Mouse (Mus musculus) spleen, postnatal 10 days (tissue): ENCODE data around the gene Anxa4.

Source experiments
- DNase-seq, 2 experiments: peaks; one replicate each; pipeline ENCODE4 v3.0.0; 2021 to 2022; ENCODE audit warnings: low spot score in 2 of 2

The Anxa4 gene

DNA sequence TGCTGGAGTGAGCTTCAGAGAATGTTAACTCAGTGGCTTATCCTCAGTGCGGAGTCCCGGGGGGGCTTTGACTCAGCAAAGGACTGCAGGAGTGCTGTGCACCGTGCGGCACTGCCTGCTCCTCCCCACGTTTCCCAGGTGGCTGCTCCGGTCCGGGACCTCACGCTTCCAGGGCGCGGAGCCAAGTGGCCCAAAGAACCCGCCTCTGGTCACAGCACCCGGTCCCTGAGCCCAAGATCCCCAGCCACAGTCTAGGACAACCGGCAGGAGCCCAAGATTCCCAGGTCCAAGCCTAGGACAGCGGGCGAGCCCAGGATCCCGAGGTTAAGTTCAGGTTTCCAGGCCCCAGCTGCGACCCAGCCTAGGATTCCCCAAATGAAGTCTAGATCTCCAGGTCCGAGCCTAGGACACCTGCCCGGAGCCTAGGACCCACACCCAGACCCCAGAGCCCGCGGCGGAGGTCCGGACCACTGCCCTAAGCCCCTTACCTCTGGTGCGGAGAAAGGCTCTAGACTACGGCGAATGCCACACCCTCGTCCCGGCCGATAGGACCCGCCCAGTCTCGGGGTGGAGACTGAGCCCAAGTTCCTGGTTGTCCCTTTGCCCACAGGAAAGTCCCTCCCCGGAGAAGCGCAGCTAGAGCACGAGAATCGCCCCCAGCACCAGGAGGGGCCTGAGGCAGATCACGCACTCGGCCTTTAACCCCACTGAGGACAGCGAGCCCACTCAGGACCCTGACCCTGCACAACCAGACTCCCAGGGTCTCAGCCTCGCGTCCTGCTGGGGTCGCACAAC lies at the start of gene Anxa4:
Gene Anxa4 (minus strand): TSS at position 564 of the 795 bp plus-strand sequence.
- DNase-seq, result peak; percentile 46 to 64

DNA sequence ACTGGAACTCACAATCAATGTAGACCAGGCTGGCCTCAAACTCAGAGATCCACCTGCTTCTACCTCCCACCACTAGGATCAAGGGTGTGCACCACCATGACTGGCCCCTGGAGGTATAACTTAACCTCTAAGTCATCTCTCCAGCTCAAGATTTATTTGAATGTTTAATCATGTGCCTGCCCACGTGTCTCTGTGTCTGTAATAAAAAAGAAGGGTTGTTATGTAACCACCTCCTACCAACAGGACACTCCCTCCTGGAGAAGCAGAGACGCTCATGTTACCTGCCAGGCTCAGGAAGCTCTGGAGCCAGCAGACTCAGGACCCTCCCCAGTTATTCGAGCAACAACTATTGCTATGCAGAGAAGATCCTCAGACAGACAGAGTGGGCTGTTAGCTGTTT lies 48.6 kb upstream of the Anxa4 start:
- DNase-seq, result no peak

DNA sequence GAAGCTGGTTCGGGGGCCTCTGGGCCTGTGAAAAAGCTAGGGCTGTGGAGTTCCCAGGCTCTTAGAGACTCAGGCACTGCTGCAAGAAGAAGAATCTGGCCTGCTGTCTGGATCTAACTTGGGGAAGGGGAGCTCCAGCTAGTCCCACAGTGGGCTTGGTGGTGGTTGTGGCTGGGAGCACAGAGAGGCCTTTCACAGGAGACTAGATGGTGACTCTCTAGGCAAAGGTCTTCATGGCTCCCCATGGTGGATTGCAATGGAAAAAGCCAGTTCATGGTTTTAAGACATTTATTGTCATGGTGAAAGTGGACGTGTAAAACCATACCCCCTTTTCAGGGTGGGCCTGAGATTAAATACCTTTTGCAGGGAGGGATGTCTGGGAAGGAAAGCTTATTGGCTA lies 45.7 kb upstream of the Anxa4 start:
- DNase-seq, result no peak

DNA sequence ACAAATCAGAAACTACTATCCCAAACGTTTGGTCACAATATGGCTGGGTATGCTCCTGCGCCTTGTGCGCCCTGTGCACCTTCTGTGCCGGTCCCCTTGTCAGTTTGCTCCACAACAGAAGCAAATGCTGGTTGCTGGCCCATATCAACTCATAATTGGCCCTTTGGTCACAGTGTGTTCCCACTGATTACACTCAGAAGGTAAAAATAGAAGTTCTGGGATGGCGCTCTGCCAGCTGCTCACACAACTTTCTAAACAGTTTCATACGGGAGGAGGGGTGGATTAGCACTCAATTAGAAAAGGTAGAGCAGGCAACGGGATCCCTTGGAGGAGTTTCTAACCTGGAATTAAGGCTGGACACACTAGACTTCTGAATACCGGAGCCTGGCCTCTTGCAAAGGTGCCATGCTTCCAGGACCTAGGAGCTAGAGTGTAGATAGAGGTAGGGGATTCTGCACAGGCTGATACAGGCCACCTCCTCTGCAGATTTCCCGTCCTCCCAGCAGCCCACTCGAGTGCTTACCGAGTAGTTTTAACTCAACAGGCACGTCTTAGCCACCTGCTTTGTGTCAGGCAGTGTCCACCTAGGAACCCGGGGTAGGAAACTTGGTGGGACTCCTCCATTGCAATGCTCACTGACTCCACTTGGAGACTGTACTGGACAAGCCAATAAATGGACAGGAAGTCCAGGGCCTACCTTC lies 39.6 kb upstream of the Anxa4 start:
- DNase-seq, result peak; percentile 17 to 62

DNA sequence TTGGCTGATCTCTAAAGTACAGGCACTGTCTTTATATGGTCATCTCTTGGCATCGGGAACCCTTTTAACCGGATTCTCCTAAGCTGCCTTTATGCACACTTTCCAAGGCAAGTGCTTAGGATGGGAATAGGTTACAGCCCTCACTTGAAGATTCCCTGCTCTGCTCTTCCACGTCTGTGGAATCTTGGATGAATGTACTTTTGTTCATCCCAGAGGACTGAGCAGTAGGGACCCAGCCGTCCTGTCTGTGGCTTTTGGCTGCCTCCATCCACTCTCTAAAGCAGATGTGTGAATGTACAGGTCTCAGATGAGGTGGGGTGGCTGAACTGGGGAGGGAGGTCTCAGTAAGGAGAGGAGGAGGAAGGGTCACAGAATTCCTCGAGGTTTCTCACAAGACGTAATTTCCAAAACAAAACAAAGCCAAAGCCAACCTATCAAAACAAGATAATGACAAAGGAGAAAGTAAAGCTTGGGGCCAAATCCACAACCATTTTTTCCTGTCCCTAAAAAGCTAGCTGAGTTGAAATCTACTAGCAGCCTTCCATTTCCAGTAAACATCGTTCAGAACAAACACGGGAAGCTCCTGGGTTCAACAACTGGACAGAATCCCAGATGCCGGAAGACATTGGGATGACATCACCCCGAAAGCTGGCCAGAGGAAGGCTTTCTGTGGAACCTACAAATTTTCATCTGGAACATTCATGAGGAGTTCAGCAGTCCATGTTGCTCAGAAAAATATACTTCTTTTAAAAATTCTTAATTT lies 37.5 kb upstream of the Anxa4 start:
- no peak for DNase-seq

DNA sequence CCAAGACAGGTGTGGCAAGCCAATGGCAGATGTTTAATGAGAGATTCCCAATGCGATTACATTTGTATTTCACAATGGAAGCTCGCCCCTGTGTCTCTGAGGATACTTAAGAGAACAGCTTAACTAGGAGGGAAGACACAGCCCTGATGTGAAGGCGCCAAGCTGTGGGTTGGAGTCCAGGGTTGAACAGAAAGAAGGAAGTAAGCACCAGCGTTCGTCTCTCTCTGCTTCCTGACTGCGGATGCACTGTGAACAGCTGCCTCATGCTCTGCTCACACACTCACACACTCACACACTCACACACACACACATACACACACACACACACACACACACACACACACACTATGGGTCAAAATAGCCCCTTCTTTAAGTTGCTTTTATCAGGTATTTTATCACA lies 36.4 kb upstream of the Anxa4 start:
- DNase-seq, result no peak

DNA sequence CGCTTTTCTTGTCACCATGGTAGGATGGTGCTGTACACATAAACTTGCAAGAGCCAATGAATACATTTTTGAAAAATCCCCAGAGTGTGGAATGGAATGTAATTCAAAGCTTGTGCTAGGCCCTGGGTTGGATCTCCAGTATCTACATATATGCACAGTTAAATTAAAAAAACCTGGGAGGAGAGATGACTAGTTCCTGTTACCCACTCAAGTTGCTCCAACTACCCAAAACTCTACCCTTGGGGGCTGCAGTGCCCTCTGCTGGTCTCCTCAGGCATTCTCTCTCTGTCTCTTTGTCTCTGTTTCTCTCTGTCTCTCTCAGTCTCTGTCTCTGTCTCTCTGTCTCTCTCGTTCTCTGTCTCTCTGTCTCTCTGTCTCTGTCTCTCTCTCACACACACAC lies 34.0 kb upstream of the Anxa4 start:
- DNase-seq, result peak in 1 of 2 experiments; percentile 48

DNA sequence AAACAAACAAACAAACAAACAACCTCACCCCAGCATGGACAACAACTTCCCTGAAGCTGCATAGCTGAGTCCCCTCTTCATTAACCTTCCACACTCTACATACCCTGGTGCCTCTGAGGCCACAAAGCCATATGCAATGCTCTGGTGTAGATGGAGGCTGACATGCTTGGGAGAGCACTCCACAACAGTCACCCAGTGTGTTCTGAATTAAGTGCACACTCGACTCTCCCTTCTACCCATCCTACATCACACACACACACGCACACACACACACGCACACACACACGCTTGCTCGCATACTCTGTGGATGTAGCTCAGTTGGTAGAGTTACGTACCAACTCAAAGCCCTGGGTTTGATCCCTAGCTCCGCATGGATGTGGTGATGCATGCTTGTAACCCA lies 31.0 kb upstream of the Anxa4 start:
- no peak for DNase-seq

DNA sequence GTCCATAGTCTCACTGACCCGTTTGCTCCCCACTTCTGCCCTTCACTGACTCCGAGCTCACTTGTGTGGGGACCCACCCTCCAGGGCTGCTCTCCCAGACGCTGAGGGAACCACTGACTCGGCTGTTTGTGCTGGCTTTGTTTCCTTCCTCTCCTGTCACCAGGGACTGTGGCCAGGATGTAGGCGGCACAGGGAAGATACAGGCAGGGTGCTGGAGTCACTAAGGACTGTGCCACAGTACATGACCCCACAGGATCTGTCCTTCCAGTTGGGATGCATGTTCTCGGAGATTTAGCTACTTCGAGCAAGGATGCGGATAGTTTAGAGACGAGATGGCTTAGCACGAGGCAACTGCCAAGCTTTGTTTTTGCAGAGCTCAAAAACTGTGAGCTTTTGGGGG lies 30.4 kb upstream of the Anxa4 start:
- DNase-seq, result no peak

DNA sequence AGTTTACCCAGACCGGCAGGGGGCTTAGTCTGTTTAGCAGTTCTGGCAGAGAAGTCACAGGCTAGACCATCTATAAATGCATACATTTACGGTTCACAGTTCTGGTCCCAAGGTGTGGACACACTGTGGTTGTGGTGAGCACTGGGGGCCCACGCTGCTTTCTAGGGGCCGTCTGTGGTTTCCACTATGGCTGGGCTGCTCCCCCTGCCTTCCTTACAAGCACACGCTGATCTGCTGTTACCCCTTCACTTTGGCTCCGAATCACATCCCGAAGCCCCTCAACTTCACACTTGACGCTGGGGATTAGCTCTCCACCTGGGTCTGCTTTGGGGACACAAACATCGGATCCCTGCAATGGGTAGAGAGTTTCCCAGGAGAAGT lies 29.7 kb upstream of the Anxa4 start:
- no peak for DNase-seq

DNA sequence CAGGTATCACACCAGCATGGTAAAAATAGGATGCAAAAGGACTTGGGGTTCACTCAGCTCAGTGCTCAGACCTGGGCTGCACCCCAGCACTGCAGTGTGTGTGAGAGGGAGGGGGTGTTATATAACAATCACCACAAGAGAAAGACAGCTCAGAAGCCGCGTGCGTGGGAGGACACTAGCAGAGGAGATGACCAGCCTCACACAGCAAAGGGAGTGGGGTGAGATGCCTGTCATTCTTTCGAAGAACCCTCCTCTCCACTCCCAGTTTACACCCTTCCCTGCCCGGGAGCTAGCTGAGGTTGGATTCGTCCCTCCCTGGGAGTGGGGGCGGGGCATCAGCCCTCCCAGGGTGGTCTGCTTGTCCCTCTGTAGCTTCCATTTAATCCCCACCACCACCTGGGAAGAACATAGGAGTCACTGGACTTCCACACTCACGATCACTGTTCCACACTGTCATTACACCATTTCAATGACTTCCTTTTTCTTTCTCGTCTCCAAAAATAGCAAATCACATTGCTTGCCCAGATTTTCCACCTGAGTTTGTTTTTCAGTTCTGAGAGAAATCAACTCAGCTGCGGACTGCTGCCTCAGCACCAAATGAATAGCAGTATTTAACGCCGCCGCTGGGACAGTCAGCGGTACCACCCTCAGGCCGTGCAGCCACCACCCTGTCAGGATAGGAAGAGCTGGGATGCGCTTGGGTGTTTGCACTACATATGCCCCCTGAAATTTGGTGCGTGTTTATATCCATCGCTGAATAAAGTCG lies 29.1 kb upstream of the Anxa4 start:
- DNase-seq, result peak in 1 of 2 experiments; percentile 35

DNA sequence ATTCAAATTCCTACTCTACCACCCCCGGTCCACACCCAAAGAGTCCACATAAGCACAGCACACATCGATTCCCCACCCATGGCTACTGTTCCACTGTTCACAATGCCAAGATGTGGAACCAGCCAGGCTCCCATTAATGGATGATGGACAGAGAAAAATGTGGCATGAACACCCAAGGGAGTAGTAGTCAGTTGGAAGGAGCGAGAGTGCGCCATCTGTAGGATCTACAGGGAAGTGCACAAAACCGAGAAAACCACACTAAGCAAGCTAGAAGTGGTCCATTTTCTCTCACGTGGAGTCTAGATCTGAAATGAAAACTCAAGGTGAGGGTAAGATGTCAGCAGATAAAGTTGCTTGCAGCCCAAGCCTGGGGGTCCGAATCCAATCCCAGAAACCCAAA lies 27.3 kb upstream of the Anxa4 start:
- DNase-seq, result peak in 1 of 2 experiments; percentile 51

DNA sequence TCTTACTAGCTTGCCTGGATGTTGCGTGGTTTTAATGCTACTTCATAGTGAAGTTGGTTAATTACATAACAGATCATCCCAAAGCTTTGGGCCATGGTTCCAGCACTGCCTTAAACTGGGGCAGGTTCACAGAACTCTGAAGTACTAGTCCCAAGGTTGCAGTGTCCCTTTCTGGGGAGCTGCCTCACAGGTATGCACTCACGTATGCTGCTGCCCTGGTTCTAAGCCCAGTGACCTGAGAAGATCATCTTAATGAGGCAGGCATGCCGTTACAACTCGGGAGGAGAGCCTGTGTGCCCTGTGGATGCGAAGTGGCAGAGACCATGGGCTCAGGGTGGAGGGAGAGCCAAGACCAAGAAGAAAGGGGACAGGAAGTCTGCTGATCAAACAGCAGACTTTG lies 26.5 kb upstream of the Anxa4 start:
- no peak for DNase-seq

DNA sequence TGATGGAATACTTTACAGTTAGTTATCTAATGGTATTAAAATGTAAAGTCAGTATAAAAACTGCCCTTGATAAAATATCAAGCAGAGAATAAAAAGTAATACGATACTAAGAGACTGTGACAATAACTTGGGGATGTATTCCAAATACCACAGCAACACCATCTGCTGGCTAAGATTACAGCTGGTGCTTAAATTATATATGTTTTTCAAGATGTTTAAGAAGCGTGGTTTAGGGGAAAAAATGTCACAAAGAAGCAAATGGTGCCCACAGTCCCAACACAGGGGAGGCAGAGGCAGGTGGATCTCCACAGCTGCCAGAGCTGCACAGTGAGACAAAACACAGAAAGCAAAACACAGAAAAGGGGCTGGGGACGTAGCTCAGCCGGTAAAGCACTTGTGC lies 25.5 kb upstream of the Anxa4 start:
- DNase-seq, result no peak

DNA sequence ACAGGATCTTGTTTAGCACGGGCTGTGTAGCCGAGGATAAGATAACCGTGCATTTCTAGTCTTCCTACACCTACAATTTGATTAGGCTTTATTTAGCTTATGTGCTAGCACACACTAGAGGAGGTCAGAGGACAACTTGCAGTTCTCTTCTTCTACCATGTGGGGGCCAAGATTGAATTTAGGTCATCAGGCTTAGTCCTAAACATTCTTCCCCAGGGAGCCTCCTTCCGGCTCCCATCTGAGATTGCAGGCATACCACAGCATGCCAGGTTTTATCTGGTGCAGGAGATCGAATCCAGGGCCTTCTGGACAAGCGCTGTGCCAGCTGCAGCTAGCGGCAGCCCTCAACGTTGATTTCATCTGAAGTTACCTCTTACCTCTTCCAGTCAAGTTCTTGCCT lies 23.2 kb upstream of the Anxa4 start:
- DNase-seq, result no peak

DNA sequence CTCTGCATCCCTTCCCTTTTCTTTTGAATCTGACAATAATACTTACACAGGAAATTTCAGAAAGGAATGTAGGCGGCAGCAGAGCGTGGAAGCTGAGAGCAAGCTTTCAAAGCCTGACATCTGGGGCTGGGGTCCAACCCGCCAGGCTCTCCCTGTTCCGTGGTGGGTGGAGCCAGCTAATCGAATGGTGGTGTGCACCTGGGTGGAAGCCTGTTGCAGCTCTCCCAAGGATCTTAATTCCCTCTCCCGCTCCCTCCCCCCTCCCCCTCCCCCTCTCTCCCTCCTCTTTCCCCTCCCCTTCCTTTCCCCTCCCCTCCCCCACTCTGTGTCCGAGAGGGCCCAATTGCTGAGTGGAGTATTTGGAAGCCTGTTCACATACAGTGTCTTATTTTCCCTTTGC lies 22.1 kb upstream of the Anxa4 start:
- no peak for DNase-seq

DNA sequence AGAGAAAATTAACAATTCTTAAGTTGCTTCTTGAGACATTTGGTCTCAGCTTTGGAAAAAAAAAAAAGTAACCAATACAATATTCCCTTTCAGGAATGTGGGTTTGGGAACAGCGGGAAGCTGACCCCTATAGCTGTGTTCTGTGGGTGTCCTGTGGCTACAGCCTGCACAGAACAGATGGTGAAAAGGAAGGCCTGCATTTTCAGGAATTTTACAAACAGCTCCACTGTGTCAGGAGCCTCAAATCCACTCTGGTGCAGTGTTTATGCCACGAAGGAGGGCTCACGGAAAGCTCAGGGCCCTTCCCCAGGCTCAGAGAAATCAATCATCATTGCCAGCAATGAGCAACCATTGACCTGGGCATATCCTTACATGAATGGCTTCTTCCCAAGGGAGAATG lies 21.5 kb upstream of the Anxa4 start:
- DNase-seq, result no peak

DNA sequence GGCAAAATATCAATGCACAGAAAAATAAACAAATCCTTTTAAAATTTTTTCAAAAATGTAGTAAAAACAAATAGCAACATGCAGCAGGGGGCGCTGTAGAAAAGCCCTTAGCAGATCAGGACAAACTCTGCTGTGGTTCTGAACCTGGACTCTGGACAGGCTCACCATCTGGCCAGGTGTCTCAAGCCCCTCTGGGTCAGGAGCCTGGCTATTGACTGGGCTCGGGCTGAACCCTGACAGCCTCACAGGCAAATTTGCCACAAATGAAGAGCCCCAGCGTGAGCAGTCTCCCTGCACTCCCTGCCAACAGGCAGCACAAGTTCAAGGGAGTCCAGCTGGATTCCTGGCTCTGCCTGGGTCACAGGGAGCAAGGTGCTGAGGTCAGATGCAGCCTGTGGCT lies 20.0 kb upstream of the Anxa4 start:
- DNase-seq, result peak; percentile 26 to 76

DNA sequence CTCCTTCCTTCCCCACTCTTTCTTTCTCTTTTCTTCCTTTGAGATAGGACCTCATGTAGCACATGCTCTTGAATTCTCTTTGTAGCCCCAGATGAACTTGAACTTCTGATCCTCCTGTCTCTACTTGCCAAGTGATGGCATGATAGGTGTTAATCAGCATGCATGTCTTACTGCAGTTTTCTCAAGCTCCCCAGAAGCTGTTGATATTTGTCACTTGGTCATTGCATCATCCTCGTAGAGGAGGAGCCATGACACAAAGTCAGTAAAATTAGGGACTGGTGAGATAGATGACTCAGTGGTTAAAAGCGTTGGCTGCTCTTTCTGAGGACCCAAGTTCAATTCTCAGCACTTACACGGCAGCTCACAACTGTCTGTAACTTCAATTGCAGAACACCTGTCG lies 19.5 kb upstream of the Anxa4 start:
- DNase-seq, result no peak

DNA sequence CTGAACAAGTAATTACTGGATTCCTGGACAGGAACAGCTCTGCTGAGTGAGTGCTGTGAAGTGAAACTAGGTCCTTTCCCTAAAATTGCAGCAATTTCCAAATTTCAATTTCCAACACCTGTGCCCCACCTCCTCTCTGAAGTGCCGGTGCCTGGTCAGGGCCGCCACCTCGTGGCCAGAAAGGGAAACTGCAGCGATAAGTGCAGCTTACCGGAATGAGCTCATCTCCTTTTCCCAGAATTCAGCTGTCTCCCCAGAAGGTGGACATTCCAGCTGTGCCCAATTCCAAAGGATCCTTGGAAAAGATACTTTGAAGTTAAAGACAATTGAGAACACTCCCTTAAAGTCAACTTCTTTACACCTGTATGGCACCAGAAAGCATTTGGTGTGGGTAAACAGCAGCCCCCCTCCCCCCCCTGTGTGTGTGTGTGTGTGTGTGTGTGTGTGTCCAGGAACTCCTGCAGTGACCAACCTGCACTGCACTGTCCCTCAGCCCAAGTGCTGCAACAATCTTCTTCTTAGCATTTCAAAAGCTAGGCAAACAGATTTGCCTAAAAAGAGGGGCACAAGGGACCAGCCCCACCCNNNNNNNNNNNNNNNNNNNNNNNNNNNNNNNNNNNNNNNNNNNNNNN lies 13.2 kb upstream of the Anxa4 start:
- peak; percentile 55 to 75 for DNase-seq

DNA sequence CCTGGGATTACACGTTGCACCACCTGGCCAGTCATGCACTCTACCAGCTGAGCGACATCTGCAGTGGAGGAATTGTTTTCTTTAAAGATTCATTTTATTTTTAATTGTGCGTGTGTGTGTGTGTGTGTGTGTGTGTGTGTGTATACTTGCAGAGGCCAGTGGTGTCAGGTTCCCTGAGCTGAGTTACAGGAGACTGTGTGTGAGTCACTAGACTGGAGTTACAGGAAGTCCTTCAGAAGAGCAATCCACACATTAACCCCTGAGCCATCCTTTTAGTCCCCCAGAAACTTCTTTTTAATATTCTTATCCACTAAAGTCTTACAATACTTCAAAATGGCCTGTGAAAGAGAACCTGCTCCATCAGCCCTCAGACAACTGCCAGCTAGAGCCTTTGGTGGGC lies 11.3 kb upstream of the Anxa4 start:
- no peak for DNase-seq

DNA sequence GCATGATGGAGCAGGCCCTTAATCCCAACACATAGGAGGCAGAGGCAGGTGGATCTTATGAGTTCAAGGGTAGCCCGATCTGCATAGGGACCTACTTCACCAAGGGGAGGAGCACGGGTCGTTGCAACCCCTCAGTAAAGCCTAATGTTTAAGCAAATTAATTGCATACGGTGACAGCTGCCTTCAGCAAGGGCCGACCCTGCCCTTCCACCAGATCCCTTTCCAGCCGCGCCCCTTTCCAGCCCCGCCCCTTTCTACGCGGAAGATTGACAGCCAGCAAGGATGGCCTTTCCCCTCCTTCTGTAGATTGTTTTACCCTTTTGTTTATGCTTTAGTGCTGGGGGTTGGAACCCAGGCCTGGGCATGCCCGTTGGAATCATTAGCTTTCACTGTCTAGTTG lies 8.0 kb upstream of the Anxa4 start:
- no peak for DNase-seq
